Mouse (Mus musculus) heart, postnatal 10 days (tissue): ENCODE measurements around the gene Klhdc10. TPM values are rescaled to one million over a fixed set of nuclear protein-coding genes. Genes with fewer than 3 reads are reported as not detected.
"Not testable (repeated sequence)": the region's sequence is repeated elsewhere in the genome, so short reads cannot be mapped to it uniquely, and the experiment has no call there.

ENCODE experiments used
- DNase-seq, 2 experiments: peaks; one replicate each; pipeline ENCODE4 v3.0.0; 2021
- intact Hi-C: fragments of 180-260 bp; cut with DNase I; formaldehyde crosslinking; loops from one replicate; pipeline ENCODE4 v1.15.1; 2025
- total RNA-seq, 2 experiments: library from RNA; stranded (reverse); gene quantifications; 2 replicates each; pipeline ENCODE4 v1.2.3; 2021

The Klhdc10 gene
- 10 to 100 TPM; 68.3 to 70.4 TPM for total RNA-seq

DNA sequence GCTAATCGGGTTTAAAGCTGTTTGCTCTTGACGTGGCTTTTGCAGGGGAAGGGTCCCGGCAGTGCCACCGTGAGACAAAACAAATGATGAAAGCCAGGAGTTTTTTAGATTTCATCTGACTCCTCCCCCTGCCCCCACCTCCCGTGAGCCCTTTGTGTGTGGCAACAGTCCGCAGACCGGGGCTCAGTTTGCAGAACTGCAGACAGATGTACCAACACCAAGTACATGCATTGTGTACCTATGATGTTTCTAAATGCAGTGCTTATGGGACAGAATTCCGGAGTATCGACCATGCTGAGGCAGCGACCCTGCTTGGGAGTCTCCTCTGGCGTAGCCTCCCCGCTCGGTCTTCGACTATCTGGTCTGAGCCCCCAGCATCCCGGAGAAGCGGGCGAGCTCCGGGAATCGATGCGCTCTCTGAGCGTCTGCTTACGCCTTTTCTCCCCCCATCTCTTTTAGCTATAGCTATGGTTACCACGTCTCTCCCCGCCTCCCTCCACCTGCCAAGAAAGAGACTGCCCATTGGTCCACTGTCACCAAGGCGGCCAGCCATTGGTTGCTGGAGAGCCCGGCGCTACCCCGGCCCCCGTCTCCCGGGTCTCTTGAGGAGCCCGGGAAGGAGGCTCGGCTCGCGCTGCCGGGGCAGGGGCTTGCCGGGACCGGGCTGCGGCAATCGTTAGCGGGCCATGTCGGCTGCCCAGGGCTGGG lies at the start of gene Klhdc10:
Klhdc10 (plus strand) TSS at position 561 of the 708 bp plus-strand sequence.
- peak; percentile 100 for DNase-seq
- intact Hi-C loops = loop anchor here (2.0 kb wide), 3 partner anchors 67 to 637 kb away; no protein-coding TSS in a partner anchor

DNA sequence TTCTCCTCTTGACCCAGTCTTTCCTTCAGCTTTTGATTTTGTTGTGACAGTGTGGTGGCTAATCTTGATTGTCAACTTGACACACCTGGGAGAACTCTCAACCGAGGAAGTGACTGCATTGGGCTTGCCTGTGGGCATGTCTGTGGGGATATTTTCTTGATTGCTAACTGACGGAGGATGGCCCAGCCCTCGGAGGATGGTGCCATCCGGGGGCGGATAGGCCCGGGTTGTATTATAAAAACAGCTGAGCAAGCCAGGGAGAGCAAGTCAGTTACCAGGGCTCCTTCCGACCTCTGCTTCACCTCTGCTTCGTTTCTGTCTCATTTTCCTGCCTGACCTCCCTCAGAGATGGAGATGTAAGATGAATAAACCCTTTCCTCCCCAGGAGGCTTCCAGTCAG lies 48.9 kb upstream of the Klhdc10 start:
- no peak for DNase-seq
- intact Hi-C loops = no loop called here

- intact Hi-C loops = no loop called here
- DNase-seq = no peak
Measured at GRCm38 (mm10) chr6:30353661-30354060, 48.0 kb upstream of the Klhdc10 start.

DNA sequence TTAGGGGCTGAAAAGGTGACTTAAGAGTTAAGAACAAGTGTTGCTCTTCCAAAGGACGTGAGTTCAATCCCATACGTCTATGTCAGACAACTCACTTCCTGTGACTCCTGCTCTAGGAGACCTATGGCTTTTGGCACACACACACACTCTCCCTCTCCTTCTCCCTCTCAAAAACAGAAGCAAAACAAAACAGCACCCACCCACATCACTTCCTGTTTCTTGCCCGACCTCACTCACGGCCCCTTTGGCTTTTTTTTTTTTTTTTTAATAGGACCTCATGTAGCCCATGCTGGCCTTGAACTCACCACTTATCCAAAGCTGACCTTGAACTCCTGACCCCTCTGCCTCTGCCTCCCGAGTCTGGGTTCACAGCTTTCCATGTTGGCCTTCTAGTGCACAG lies 46.9 kb upstream of the Klhdc10 start:
- intact Hi-C loops = loop anchor here (5.0 kb wide), 4 partner anchors 67 to 502 kb away; no protein-coding TSS in a partner anchor
- no peak for DNase-seq

GRCm38 (mm10) chr6:30355701-30356100 lies 46.0 kb upstream of the Klhdc10 start:
- intact Hi-C loops = loop anchor here (2.0 to 5.0 kb wide), 6 partner anchors 53 to 503 kb away; no protein-coding TSS in a partner anchor
- no peak for DNase-seq

GRCm38 (mm10) chr6:30356161-30356560 lies 45.5 kb upstream of the Klhdc10 start:
- DNase-seq = no peak
- intact Hi-C loops = loop anchor here (2.0 to 5.0 kb wide), 6 partner anchors 53 to 504 kb away; no protein-coding TSS in a partner anchor

- no peak for DNase-seq
- intact Hi-C loops = loop anchor here (2.0 to 5.0 kb wide), 6 partner anchors 54 to 504 kb away; no protein-coding TSS in a partner anchor
Measured at GRCm38 (mm10) chr6:30356680-30357079, 45.0 kb upstream of the Klhdc10 start.

- peak; percentile 90 to 92 for DNase-seq
- intact Hi-C loops = loop anchor here (2.0 to 5.0 kb wide), 6 partner anchors 55 to 505 kb away; no protein-coding TSS in a partner anchor
Measured at GRCm38 (mm10) chr6:30357561-30358177, 44.0 kb upstream of the Klhdc10 start.

- peak; percentile 55 to 67 for DNase-seq
- intact Hi-C loops = loop anchor here (5.0 kb wide), 4 partner anchors 73 to 508 kb away; no protein-coding TSS in a partner anchor
Measured at GRCm38 (mm10) chr6:30359762-30360509, 41.7 kb upstream of the Klhdc10 start.

DNA sequence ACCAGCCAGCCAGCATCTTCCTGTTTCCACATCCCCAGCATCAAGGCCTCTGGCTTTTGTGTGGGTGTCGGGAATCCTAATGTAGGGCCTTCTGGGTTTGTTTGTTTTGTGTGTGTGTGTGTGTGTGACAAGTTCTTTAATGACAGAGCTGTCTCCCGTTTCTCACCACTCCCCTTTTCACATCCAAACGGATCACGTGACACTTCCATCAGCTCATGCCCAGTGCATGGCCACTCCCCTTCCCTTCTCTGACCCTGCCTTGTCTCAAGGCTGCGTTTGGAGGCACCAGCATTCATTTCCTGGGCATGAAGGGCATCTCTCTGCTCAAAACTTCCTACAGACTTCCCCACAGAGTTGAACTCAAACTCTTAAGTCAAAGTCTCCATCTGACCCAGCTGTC lies 37.9 kb upstream of the Klhdc10 start:
- no peak for DNase-seq
- intact Hi-C loops = no loop called here

DNA sequence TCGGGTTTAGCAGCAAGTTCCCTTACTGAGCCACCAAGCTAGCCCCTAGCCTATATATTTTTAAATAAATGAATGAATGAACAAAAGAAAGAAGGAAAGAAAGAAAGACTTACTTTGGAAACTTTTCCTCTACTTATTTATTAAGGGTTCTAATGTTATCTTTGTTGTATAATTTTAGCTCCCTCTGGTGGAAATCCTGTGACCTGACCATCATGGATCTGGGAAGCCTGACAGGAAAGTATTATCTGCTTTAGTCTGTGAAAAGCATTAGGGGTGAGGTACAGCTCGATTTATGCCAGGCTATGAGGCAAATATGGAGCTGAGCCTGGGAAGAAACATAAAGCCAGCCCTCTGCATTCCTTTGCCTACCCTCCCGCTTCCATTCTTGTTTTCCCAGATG lies 32.4 kb upstream of the Klhdc10 start:
- intact Hi-C loops = no loop called here
- peak in 1 of 2 experiments; percentile 27 for DNase-seq

- no peak for DNase-seq
- intact Hi-C loops = no loop called here
Measured at GRCm38 (mm10) chr6:30372627-30373369, 28.9 kb upstream of the Klhdc10 start.

- peak; percentile 68 for DNase-seq
- intact Hi-C loops = no loop called here
Measured at GRCm38 (mm10) chr6:30374731-30375510, 26.7 kb upstream of the Klhdc10 start.

- intact Hi-C loops = no loop called here
- peak; percentile 65 to 67 for DNase-seq
Measured at GRCm38 (mm10) chr6:30375791-30376190, 25.9 kb upstream of the Klhdc10 start.

GRCm38 (mm10) chr6:30381116-30381515 lies 20.6 kb upstream of the Klhdc10 start:
- intact Hi-C loops = no loop called here

DNA sequence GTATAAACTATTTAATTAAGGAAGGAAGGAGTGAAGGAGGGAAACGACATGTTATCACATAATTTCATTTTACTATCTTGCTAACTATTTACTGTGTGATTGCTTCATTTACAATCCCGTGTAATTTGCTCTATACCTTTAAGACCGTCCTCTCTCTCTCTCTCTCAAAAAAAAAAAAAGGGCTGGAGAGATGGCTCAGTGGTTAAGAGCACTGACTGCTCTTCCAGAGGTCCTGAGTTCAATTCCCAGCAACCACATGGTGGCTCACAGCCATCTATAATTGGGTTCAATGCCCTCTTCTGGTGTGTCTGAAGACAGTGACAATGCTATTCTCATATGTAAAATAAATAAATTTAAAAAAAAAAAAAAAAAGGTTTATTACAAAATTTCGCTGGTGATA lies 11.4 kb upstream of the Klhdc10 start:
- intact Hi-C loops, DNase-seq: not testable (repeated sequence)

More at GRCm38 (mm10) chr6:30381116-30381515, 20.6 kb upstream of the Klhdc10 start:
- peak in 1 of 2 experiments; percentile 25 for DNase-seq

GRCm38 (mm10) chr6:30390714-30391697 lies 10.7 kb upstream of the Klhdc10 start, which contains the start of gene Zc3hc1:
Zc3hc1 (minus strand) TSS chr6:30391028.
- peak; percentile 77 to 87 for DNase-seq
- intact Hi-C loops = no loop called here

GRCm38 (mm10) chr6:30391996-30392395 lies 9.7 kb upstream of the Klhdc10 start:
- intact Hi-C loops = no loop called here
- DNase-seq = no peak
